Mouse (Mus musculus): Measurements from ENCODE around the gene Pif1. TPM values are rescaled to one million over a fixed set of nuclear protein-coding genes. Genes with fewer than 3 reads are reported as not detected.

Gene Pif1
- total RNA-seq, 2 experiments from 2014 or later: not detected

GRCm38 (mm10) chr9:65598765-65599249 is 11.8 kb downstream of the Pif1 start:
- peak; percentile 67 to 79 for DNase-seq

GRCm38 (mm10) chr9:65600951-65601350 is 14.0 kb downstream of the Pif1 start:
- DNase-seq: no peak

DNA sequence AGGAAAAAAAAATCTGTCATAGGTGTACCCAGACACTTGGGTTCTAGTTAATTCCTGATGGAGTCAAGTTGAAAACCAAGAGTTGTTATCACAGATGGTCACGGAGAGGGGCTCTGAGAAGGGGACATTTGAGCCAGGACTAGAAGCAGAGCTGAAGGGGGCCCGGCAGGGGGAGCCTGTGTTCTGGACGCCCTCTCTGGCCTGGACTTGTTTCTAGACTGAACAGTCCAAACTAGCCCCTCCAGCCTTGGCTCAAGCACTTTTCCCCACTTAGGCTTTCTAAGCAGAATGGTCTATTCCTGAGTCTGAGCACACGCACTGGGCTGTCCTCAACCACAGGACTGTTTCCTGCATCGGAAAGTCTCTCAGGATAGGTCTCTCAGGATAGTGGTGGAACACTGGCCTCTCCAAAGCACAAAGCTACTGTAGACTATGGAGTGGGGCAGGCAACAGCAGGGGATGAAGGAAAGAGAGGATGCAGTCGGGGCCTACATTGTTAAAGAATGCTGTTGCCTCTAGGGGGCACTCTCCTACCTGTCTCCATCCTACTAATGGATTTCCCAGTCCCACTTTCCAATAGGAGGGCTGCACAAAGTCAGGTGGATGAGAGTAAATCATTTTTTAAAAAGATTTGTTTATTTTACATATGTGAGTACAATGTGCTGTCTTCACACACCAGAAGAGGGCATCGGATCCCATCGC is 16.6 kb downstream of the Pif1 start:
- DNase-seq: peak in 1 of 2 experiments; percentile 20

DNA sequence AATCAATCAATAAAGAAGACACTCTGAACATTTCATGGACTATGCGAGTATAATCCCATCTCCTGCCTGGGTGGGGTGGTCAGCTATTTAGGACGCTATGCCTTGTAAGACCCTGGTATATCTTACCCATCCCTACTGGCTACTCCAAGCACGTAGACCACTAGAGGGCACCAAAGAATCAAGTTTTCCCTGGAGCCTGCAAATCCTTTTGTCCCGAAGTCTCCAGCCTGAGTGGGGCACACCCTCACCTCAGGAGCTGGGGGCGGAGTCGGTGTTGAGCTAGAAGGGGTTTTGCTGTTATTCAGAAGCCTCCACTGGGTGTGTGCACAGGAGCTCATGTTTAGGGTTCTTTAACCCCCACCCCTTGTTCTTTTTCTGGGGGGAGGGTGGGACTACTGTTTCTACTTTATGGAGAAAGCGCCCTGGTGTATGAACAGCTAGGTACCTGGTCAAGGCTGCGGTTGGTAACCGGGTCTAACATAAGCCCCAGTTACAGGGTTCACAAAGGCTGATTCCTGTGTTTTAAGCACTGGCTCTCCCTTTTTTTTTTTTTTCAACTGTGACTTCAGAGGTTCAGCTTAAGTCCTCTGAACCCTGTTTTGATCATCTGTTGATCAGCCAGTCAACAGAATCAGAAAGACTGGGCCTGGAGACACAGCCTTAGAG is 18.6 kb downstream of the Pif1 start:
- DNase-seq: peak; percentile 63 to 85

DNA sequence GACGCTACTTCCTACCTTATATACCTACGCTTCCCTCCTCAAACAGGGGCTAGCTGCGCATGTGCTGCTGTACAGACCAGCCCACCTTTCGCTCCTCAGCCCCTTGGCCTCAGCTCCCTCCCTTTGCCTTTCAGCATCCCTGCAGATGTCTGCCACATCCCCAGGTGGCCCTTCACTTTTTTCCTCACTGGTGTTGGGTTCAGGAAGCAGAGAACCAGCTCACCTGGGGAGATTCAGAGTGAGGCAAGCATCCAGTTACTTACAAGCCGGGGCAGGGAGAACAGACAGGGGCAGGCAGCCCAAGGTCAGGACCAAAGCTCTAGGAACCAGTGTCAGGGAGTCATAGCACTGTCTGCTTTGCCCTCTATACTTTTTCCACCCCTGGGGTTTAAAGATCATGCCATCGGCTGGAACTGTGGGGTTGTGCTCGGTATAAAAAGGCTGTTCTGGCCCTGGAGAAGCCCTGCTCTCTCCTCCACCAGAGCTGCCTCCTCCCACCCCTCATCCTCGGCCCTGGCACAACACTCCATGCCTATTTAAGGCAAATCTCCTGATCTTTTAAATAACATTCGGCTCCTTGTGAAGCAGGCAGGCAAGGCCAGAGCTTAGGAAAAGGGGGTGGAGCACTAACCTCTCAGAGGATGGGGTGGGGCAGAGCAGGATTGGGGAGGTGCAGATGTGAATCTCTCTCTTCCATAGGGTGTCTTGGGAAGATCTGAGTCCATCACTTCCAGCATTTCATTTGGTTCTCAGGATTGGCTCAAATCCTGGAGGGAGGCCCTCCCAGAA is 19.6 kb downstream of the Pif1 start:
- DNase-seq: no peak

GRCm38 (mm10) chr9:65607120-65607519 is 20.2 kb downstream of the Pif1 start:
- no peak for DNase-seq

DNA sequence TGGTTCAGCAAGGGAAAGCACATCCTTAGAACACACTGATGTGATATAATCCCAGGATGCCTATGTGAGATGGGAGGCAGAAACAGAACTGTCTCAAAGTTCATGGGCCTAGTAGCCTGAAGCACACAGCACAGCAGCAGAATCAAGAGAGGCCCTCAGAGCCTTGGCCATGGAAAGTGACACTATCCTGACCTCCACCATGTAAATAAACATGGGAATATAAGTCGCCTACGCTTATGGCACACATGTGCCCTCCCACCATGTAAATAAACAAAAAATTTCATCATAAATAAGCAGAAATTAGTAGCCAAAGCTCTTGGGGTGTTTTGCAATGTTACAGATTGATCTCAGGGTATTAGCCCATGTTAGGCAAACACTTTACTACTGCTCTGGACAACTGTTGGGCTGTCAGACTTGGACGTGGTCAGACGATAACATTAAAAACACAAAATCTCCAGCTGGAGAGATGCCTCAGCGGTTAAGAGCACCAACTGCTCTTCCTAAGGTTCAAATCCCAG is 25.1 kb downstream of the Pif1 start:
- DNase-seq: no peak

DNA sequence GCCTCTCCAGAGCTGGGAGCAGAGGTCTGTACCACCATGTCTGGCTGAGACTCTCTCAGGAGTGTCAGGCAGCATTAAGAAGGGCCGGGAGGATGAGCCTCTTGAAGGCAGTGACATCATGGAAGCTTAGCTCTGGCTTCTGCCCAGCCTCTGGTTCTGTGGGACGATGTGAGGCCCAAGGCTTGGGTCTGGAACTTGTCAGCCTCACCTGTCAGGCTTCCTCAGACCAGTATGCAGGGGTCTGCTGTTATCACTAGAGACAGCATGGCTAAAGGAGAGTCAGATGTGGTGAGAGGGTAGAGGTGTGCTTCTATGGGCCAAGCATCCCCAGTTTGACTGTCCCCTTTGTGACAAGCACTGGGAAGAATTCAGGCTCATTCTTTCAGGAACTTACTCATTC is 26.1 kb downstream of the Pif1 start:
- DNase-seq: no peak

- DNase-seq: no peak
These were observed 32.4 kb downstream of the Pif1 start for GRCm38 (mm10) chr9:65619311-65619710.

DNA sequence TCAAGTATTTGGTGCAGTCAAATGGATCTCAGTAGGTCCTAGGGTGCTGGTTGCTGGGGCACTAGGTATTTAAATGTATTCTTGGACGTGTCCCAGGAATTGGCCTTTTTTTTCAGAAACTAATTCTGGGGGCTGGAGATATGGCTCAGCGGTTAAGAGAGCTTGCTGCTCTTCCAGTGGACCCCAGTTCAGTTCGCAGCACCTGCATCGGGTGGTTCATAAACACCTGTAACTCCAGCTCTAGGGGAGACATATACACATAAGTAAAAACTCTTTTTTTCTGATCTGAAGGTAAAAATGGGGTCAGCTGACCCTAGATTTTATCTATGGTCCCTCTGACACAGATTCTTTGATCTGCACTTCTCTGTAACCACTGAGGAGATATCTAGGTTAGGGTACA is 34.2 kb downstream of the Pif1 start:
- DNase-seq: no peak

DNA sequence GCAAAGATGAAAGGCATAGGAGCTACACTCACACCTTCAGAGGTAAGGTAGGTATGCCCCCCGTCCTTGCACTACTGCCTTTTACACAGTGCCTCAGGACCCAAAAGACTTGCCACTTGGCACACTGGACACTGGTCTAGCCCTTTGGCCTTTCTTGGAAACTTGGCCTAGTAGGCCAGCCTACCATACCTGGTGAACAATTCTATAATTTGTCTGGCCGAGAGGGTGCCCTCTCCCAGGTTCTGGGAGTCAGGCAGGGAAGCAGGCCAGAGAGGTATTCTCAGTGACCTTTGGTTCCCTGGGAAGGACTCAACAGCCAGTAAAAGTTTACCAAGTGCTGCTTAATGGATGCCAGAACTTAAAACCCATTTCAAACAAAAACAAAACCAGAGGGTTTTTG is 34.7 kb downstream of the Pif1 start:
- no peak for DNase-seq

DNA sequence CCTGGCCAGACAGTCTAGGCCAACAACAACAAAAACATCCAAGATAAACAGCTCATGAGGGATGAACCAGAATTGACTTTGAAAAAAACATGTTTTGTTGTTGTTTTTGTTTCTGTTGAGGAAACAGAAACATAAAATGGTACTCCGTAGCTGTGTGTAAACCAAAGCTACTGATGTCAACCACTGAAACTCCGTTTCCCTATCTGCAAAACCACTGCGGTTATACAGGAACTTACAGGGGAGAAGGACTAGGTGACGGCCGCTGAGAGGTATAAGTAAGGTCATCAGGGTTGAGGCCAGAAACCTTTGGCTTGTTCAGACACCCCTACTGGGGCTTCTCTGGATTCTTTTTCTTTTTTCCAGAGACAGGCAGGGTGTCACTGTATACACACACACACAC is 35.9 kb downstream of the Pif1 start:
- DNase-seq: no peak

DNA sequence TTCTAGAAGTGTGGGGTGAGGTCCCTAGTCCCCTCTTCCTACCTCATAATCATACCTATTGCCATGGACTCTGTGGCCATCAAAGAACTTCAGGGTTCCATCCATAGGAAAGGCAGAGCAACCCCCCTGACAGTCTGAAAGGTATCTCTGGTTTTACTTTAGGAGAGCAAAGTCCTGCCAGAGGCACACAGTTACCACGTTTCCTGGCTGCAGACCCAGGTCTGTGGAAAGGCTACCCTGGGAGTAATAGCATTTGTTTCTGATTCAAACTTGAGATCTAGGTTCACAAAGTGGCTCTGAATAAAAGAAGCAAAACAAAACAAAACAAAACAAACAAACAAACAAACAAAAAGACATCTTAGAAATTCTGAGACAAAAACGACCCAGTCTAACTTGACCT is 37.3 kb downstream of the Pif1 start:
- DNase-seq: no peak

GRCm38 (mm10) chr9:65629025-65629766 is 42.2 kb downstream of the Pif1 start, which contains the start of gene Rbpms2:
Rbpms2 (plus strand) TSS chr9:65629648.
- peak; percentile 54 to 67 for DNase-seq

DNA sequence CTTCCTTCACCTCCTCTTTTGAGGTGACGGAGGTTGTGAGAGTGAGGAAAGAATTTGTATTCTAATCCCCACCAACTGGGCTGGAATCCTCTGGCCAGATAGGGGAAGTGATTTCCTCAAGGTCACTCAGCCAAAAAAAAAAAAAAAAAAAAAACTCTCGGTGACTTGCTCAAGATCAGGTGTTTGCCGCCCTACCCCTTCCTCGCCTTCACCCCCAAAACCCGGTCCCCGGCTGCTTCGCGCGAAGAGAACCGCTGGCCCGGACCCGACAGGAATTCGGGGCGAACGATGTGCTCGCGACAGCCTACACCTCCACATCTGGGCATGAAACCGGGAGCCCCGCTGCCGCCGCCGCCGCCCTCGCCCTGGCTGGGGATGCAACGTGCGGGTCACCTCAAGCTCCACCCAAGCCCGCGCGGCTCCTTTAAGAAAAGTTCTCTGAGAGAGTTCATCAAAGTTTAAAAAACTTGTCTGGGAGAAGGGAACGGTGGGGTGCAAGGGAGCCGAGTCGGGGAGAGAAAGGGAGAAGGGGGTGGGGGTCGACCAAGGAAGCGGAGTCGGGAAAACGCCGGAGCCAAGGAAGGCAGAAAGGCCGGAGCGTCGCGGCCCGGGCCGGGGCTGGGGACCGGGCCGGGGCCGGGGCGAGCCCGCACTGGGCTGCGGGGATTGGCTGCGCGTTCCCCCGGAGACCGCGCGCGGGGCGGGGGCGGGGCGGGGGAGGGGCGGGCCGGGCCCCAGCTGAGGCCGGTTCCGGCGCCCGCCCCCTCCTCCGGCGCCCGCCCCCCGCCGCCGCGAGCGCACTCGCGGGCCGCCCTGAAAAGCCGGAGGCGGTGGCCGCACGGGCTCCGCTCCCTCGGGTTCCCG is 43.0 kb downstream of the Pif1 start:
- DNase-seq: peak; percentile 65 to 76

- DNase-seq: peak; percentile 45 to 66
These were observed 43.8 kb downstream of the Pif1 start for GRCm38 (mm10) chr9:65630631-65631353.

DNA sequence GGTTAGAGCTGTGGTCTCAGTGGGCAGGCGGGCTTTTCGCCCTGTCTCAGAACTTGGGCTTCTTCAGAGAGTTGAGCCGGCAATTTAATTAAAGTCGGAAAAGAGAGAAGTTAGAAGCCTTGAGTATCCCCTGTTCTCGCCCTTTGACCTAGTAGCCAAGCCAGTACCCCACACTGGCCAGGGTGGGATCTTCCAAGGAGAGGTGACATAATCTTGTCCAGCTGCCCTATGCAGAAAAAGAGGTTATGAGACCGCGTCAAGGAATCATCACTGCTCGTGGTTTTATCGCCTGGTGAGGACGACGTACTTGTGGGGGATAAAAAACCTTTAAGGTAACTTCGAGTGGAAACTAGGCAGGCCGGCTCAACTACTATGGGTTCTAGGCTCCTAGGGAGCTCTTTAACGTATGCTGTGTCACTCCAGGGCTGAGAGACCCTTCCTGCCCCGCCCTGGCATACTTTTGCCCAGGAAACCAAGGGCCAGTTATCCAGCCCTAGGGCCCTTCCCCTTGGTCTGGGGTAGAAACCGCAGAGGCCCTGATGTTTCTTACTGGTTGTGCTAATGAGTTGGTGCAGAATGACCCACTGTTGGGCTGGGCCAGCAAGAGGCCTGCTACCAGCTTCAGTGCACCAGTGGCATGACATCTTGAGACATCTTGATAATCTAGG is 44.5 kb downstream of the Pif1 start:
- peak in 1 of 2 experiments; percentile 39 for DNase-seq

- no peak for DNase-seq
These were observed 48.8 kb downstream of the Pif1 start for GRCm38 (mm10) chr9:65635766-65636165.

GRCm38 (mm10) chr9:65636926-65637325 is 50.0 kb downstream of the Pif1 start:
- no peak for DNase-seq

- no peak for DNase-seq
These were observed 52.1 kb downstream of the Pif1 start for GRCm38 (mm10) chr9:65639065-65639464.
